Mouse (Mus musculus) kidney, embryonic 14.5 days (tissue): Measurements from ENCODE around the gene Castor2. TPM values are rescaled to one million over a fixed set of nuclear protein-coding genes. Genes with fewer than 3 reads are reported as not detected.

Source experiments
- ATAC-seq: fragments of 200-750 bp; cut with Nextera tagmentation; 2 replicates; pipeline ENCODE4 v1.8.0; 2017; ENCODE audit warnings: moderate number of reproducible peaks, mild to moderate bottlenecking, moderate TSS enrichment, moderate library complexity; ENCODE audit not compliant: low FRiP score, low TSS enrichment
- H3K27ac ChIP-seq: fragments of 300-500 bp; sonication (generic); 2 replicates; pipeline ENCODE4 v1.5.1; 2014; ENCODE audit warnings: low read depth, mild to moderate bottlenecking, low read length, moderate library complexity, mixed read lengths
- H3K27me3 ChIP-seq: fragments of 300-500 bp; sonication (generic); 2 replicates; pipeline ENCODE4 v1.6.1; 2014; ENCODE audit warnings: mild to moderate bottlenecking, low read length; ENCODE audit not compliant: control insufficient read depth, insufficient read depth
- H3K36me3 ChIP-seq: fragments of 300-500 bp; sonication (generic); 2 replicates; pipeline ENCODE4 v1.6.1; 2014; ENCODE audit warnings: low read length, mixed read lengths; ENCODE audit not compliant: control insufficient read depth, insufficient read depth
- H3K4me1 ChIP-seq: fragments of 300-500 bp; sonication (generic); 2 replicates; pipeline ENCODE4 v1.6.1; 2014; ENCODE audit warnings: low read length, mixed read lengths; ENCODE audit not compliant: control insufficient read depth, insufficient read depth
- H3K4me2 ChIP-seq: fragments of 300-500 bp; sonication (generic); replicated peaks from 2 replicates; pipeline ENCODE4 v1.6.1; 2014; ENCODE audit warnings: low read depth, mild to moderate bottlenecking, low read length
- H3K4me3 ChIP-seq: fragments of 300-500 bp; sonication (generic); 2 replicates; pipeline ENCODE4 v1.5.1; 2014; ENCODE audit warnings: mild to moderate bottlenecking, low read length
- H3K9ac ChIP-seq: fragments of 300-500 bp; sonication (generic); 2 replicates; pipeline ENCODE4 v1.6.1; 2014; ENCODE audit warnings: low read depth, mild to moderate bottlenecking, low read length, moderate library complexity
- H3K9me3 ChIP-seq: fragments of 300-500 bp; sonication (generic); 2 replicates; pipeline ENCODE4 v1.6.1; 2016; ENCODE audit warnings: low read length; ENCODE audit not compliant: control insufficient read depth
- WGBS: fragments of 180-500 bp; shearing (Covaris S2); extraction: QIAGEN DNeasy Blood & Tissue Kit; methylation state at CpG from one replicate; pipeline ENCODE4 v1.1.7; 2014; 5-methylcytosine and 5-hydroxymethylcytosine counted together
- polyA plus RNA-seq: library from polyadenylated mRNA; unstranded; fragments of >200 nt; fragmentation: Nextera tagmentation; extraction: Ambion mirVana; gene quantifications from 2 replicates; pipeline ENCODE4 v1.2.1, GENCODE M21; 2014

Gene Castor2
- polyA plus RNA-seq, 1 experiment from 2014 or later, result 10.5 TPM

GRCm38 (mm10) chr5:134155916-134156466 lies 56.5 kb downstream of the Castor2 start:
- WGBS, result 89% methylated on average over 7 of the region's 7 CpGs
- Histone ChIP-seq H3K9me3 (no peaks in the 10 kb centered on the region), H3K4me3 (no peak overlapping the region), H3K27ac (no peak overlapping the region), H3K9ac (no peak overlapping the region), H3K4me2 (no peak overlapping the region), H3K4me1 (no peaks in the 10 kb centered on the region), H3K27me3 (no peaks in the 10 kb centered on the region), H3K36me3 (peaks cover 68% of the 10 kb centered on the region)
- no peak for ATAC-seq

- Histone ChIP-seq H3K27me3 (no peaks in the 10 kb centered on the region), H3K4me1 (no peaks in the 10 kb centered on the region), H3K4me2 (no peak overlapping the region), H3K36me3 (peaks cover 63% of the 10 kb centered on the region), H3K4me3 (no peak overlapping the region), H3K9ac (no peak overlapping the region), H3K9me3 (no peaks in the 10 kb centered on the region), H3K27ac (peak overlapping the region; percentile 43; the same call in 1 of the 2 replicates)
- ATAC-seq, result peak; percentile 8; the same call in 1 of the 2 replicates
- WGBS, result 63% methylated on average over 5 of the region's 5 CpGs
Measured at GRCm38 (mm10) chr5:134164688-134165087, 65.2 kb downstream of the Castor2 start.

- Histone ChIP-seq H3K36me3 (peaks cover 61% of the 10 kb centered on the region), H3K27ac (no peak overlapping the region), H3K9ac (no peak overlapping the region), H3K4me3 (no peak overlapping the region), H3K4me2 (no peak overlapping the region), H3K27me3 (no peaks in the 10 kb centered on the region), H3K4me1 (no peaks in the 10 kb centered on the region), H3K9me3 (no peaks in the 10 kb centered on the region)
- ATAC-seq, result no peak
- 91% methylated on average over 7 of the region's 7 CpGs for WGBS
Measured at GRCm38 (mm10) chr5:134166642-134167041, 67.1 kb downstream of the Castor2 start.

DNA sequence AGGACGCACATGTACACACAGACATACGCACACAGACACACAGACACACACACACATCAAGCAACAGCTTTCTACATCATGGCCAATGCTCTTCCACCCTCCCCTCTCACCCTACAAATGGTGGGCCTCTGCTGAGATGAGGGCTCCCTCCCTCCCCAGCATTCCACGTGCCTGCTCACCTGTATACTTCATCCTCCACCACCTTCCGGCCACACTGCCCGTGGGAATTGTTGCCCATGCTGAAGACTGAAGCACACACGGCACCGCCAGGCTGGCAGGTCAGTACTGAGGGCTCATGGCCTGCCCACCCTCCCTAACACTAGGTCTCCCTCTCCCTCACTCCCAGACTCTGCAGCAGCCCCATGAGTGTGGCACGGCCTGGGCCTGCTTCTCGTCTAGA lies 68.5 kb downstream of the Castor2 start:
- H3K9me3 ChIP-seq, result no peaks in the 10 kb centered on the region
- peak overlapping the region; percentile 32; the same call in 1 of the 2 replicates for H3K27ac ChIP-seq
- peak; percentile 54; the same call in 1 of the 2 replicates for ATAC-seq
- H3K4me2 ChIP-seq, result no peak overlapping the region
- peaks cover 55% of the 10 kb centered on the region for H3K36me3 ChIP-seq
- H3K4me3 ChIP-seq, result no peak overlapping the region
- WGBS, result 66% methylated on average over 9 of the region's 9 CpGs
- no peaks in the 10 kb centered on the region for H3K4me1 ChIP-seq
- no peaks in the 10 kb centered on the region for H3K27me3 ChIP-seq
- H3K9ac ChIP-seq, result no peak overlapping the region

GRCm38 (mm10) chr5:134169231-134169630 lies 69.7 kb downstream of the Castor2 start:
- Histone ChIP-seq H3K9me3 (no peaks in the 10 kb centered on the region), H3K27me3 (no peaks in the 10 kb centered on the region), H3K4me3 (no peak overlapping the region), H3K4me1 (no peaks in the 10 kb centered on the region), H3K4me2 (no peak overlapping the region), H3K9ac (no peak overlapping the region), H3K27ac (no peak overlapping the region), H3K36me3 (peaks cover 45% of the 10 kb centered on the region)
- 82% methylated on average over 10 of the region's 10 CpGs for WGBS
- ATAC-seq, result no peak

DNA sequence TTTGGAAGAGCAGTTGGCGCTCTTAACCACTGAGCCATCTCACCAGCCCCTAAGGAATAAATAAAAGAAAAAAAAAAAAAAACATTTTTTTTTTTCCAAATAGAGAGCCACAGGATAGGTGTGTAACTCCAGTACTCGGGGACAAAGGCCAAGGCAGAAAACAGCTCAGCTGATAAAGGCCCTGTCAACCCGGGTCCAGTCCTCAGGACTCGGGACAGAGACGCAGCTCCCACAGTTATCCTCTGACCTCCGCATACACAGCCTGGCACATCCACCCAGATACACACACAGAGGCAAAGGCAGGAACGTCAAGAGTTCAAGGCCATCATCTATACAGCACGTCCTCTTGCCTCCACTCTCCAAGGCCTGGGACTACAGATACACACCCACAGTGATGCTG lies 70.7 kb downstream of the Castor2 start:
- Histone ChIP-seq H3K27ac (no peak overlapping the region), H3K4me3 (no peak overlapping the region), H3K36me3 (peaks cover 37% of the 10 kb centered on the region), H3K9ac (no peak overlapping the region), H3K9me3 (no peaks in the 10 kb centered on the region), H3K27me3 (no peaks in the 10 kb centered on the region), H3K4me2 (no peak overlapping the region), H3K4me1 (peaks cover 2% of the 10 kb centered on the region)
- 97% methylated on average over 8 of the region's 8 CpGs for WGBS
- ATAC-seq, result no peak

DNA sequence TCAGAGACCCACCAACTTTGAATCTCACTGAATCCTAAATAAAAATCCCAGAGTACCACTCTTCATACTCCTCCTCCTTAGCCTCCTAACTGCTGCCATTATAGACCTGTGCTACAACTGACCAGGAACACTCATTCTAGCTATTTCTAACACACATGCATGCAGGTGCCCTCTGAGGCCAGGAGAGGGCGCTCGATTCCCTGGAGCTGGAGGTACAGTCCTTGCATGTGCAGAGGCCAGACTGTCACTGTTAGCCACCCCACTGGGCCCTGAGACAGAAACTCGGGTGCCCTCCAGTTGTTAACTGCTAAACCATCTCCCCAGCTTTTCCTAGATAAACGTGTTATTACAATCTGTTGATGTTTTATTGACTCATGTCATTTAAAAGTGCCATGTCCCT lies 73.7 kb downstream of the Castor2 start:
- Histone ChIP-seq H3K4me1 (peaks cover 7% of the 10 kb centered on the region), H3K9ac (no peak overlapping the region), H3K4me3 (no peak overlapping the region), H3K9me3 (no peaks in the 10 kb centered on the region), H3K27ac (no peak overlapping the region), H3K36me3 (peaks cover 21% of the 10 kb centered on the region; the same call in 1 of the 2 replicates), H3K27me3 (no peaks in the 10 kb centered on the region), H3K4me2 (no peak overlapping the region)
- ATAC-seq, result no peak
- WGBS, result 56% methylated on average over 4 of the region's 4 CpGs

DNA sequence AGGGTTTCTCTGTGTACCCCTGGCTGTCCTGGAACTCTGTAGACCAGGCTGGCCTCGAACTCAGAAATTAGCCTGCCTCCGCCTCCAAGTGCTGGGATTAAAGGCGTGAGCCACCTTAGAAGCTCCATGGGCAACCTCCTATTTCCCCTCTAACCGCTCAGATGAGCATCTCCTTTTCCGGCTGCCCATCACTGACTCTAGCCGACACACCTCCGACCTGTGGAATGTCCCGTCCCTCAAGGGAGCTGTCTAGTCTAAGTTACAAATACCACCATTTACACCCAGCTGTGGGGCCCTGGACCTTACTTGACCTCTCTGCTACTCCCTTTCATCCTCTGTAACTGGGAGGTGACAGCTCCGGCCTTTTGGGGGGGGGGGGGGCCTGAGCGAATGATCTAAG lies 76.2 kb downstream of the Castor2 start:
- peak overlapping the region; percentile 87 for H3K27ac ChIP-seq
- peak overlapping the region; percentile 84 for H3K9ac ChIP-seq
- H3K27me3 ChIP-seq, result no peaks in the 10 kb centered on the region
- no peak for ATAC-seq
- WGBS, result 1% methylated on average over 10 of the region's 10 CpGs
- peaks cover 10% of the 10 kb centered on the region for H3K4me1 ChIP-seq
- no peaks in the 10 kb centered on the region for H3K9me3 ChIP-seq
- peaks cover 11% of the 10 kb centered on the region; the same call in 1 of the 2 replicates for H3K36me3 ChIP-seq
- H3K4me3 ChIP-seq, result peak overlapping the region; percentile 91
- H3K4me2 ChIP-seq, result peak overlapping the region; percentile 82

DNA sequence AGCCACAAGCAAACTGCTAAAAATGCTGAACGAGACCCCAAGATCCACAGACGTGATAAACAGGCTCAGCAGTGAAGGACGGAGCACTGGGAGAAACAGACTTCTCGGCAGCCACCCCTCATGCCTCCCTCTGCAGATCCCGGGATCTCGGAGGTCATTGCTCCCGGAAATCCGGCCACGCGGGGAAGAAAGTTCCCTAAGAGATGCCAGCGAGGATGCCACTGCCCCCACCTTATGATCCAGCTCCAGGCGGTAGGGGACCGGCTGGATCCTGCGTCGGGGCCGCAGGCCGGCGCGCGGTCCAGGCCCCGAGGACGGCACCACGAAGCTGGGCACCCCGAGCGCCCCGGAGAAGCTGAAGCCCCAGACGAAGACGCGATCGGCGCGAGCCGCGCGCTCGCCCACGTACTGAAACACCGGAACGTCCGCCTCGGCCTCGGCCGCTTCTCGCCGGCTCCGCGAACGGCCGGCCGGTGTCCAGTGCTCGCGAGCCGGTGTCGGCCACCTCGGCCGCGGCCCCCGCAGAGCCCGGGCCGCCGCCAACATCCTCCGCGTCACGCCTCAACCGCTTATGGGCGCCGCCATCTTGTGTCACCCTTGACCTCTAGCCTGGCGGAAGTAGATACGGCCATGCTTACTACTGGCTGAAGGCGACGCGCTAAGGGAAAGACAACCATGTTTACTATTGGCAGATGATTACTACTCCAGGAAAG lies 76.8 kb downstream of the Castor2 start, which contains the start of gene Rcc1l:
Gene Rcc1l (minus strand): TSS at position 606 of the 713 bp plus-strand sequence.
- peak within 1 kb of the TSS; percentile 84 for H3K9ac ChIP-seq
- H3K4me2 ChIP-seq, result peak within 1 kb of the TSS; percentile 82
- peaks cover 6% of the 10 kb centered on the region; the same call in 1 of the 2 replicates for H3K36me3 ChIP-seq
- WGBS, result under 1% methylated on average over 66 of the region's 72 CpGs
- peak within 1 kb of the TSS; percentile 91 for H3K4me3 ChIP-seq
- H3K9me3 ChIP-seq, result no peaks in the 10 kb centered on the region
- no peaks in the 10 kb centered on the region for H3K27me3 ChIP-seq
- peak within 1 kb of the TSS; percentile 87 for H3K27ac ChIP-seq
- peaks cover 10% of the 10 kb centered on the region for H3K4me1 ChIP-seq
- ATAC-seq, result peak; percentile 89
